Mouse (Mus musculus): Measurements from ENCODE around the gene Brap.

DNA sequence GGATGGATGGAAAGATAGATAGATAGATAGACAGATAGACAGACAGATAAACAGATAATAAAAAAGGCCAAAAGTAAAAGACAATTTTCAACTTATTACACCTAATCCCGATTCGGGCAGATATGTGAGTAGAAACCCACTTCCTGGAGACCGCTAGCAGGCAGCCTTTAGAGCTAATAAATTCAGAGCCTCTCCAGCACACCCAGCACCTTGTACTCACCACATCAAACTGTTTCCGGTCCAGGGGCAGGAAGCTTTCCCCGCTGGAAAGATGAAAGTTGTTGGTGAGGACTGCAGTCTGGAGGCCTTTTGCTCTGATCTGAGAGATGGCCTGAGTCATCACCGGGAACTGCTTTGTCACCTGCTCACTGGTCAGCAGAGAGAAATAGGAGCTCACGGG is 11.2 kb upstream of the Brap start:
- TF ChIP-seq POLR2A (IDR thresholded peaks at IDR 0.05; ENCODE audit: insufficient read length, low read depth) (no peak), E2F4 (IDR thresholded peaks at IDR 0.05; ENCODE audit: insufficient read depth) (no peak), TCF12 (IDR thresholded peaks at IDR 0.05; ENCODE audit: insufficient read depth, poor library complexity, severe bottlenecking) (no peak), TCF3 (IDR thresholded peaks at IDR 0.05; ENCODE audit: insufficient read length, low read depth) (no peak), MAX (IDR thresholded peaks at IDR 0.05; ENCODE audit: low read depth) (no peak)

All from myocyte (in vitro differentiated cells).